Mouse (Mus musculus): Measurements from ENCODE around the gene Gars. TPM values are rescaled to one million over a fixed set of nuclear protein-coding genes. Genes with fewer than 3 reads are reported as not detected.

Gars gene
- polyA plus RNA-seq, 1 experiment from 2014 or later: 107 TPM

DNA sequence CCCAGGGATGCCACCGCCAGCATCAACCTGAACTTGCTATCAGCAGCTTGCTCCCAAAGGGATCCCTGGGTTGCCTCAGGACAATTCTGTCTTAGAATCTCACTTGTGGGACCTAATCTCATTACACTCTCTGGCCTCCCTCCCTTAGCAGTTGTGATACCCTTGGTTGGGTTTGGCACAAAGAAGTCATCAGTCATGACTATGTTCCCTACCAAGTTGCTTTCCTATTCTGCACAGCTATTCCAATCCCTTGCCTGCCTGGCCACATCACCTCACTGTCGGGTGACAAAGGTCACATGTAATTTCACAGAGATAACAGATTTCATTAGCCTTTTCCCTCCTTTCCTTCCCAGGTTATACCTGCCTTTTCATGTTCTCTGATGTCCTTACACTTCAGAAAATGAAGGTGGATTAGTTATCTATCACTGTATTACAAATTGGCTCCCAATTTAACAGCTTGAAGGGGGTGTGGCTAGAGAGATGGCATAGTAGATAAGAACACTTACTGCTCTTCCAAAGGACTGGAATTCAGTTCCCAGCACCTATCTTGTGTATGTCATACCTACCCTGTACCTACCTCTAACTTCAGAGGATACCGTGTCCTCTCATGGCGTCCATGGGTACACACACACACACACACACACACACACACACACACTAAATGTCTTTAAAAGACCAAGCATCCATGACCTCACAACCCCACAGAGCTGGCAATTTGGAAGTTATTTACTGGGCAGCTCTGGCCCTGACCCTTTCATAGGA is 27.3 kb upstream of the Gars start:
- WGBS: 74% methylated on average over 4 of the region's 4 CpGs
- ATAC-seq (replicated peaks; ENCODE audit: low FRiP score, low read depth) (no peak), DNase-seq (ENCODE audit: low spot score) (no peak)
- Histone ChIP-seq H3K4me3 (replicated peaks; ENCODE audit: low read depth, low read length) (no peak overlapping the region), H3K9me3 (replicated peaks; ENCODE audit: low read length) (no peaks in the 10 kb centered on the region), H3K4me2 (ENCODE audit: low read length) (no peak overlapping the region), H3K27ac (no peak overlapping the region), H3K27me3 (ENCODE audit: insufficient read depth, low read length) (no peaks in the 10 kb centered on the region), H3K9ac (ENCODE audit: low read depth, low read length) (no peak overlapping the region), H3K36me3 (ENCODE audit: insufficient read depth, low read length) (no peaks in the 10 kb centered on the region), H3K4me1 (replicated peaks; ENCODE audit: insufficient read depth, low read length) (no peaks in the 10 kb centered on the region)
- TF ChIP-seq CTCF (IDR thresholded peaks at IDR 0.05; ENCODE audit: low read depth): no peak

DNA sequence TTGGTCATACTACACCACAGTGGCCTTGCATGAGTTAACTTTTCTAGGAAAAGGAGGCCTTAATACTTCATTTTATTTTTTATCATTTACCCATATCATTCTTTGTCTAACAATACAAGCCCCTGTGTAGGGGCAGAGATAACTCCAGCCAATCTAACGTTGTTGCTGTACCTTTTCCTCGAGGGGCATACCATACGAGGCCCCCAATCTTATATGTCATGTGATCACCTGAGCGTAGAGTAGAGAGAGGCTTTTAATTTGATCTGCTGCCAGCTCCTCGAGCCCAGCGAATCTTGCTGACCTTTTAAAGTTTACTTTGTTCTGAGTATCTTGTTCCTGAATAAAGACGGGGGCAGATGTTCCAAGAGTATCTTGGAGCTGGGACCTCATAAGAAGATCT is 25.3 kb upstream of the Gars start:
- TF ChIP-seq CTCF (IDR thresholded peaks at IDR 0.05; ENCODE audit: low read depth): no peak
- ATAC-seq (replicated peaks; ENCODE audit: low FRiP score, low read depth) (no peak), DNase-seq (ENCODE audit: low spot score) (no peak)
- Histone ChIP-seq H3K27me3 (ENCODE audit: insufficient read depth, low read length) (no peaks in the 10 kb centered on the region), H3K4me1 (replicated peaks; ENCODE audit: insufficient read depth, low read length) (no peaks in the 10 kb centered on the region), H3K36me3 (ENCODE audit: insufficient read depth, low read length) (no peaks in the 10 kb centered on the region), H3K27ac (no peak overlapping the region), H3K9ac (ENCODE audit: low read depth, low read length) (no peak overlapping the region), H3K4me3 (replicated peaks; ENCODE audit: low read depth, low read length) (no peak overlapping the region), H3K9me3 (replicated peaks; ENCODE audit: low read length) (no peaks in the 10 kb centered on the region), H3K4me2 (ENCODE audit: low read length) (no peak overlapping the region)
- 43% methylated on average over 7 of the region's 7 CpGs for WGBS

DNA sequence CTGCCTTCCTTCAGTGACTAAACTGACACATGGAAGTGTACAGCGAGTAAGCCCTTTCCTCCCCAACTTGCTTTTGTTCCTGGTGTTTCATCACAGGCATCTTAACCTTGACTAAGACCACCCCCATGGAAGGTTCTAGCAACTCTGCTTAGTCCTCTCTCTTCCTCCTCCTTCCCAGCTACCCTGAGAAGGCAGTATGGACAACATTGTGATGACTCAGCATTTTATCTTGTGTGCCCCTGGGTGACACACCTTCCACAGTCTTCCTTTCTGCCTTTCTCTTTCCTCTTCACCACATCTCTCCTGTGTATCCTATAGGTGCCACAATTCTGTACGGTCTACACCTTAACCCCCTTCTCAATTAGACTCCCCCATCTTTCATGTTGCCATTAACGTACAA is 23.6 kb upstream of the Gars start:
- Histone ChIP-seq H3K4me1 (replicated peaks; ENCODE audit: insufficient read depth, low read length) (no peaks in the 10 kb centered on the region), H3K9me3 (replicated peaks; ENCODE audit: low read length) (no peaks in the 10 kb centered on the region), H3K27ac (no peak overlapping the region), H3K9ac (ENCODE audit: low read depth, low read length) (no peak overlapping the region), H3K27me3 (ENCODE audit: insufficient read depth, low read length) (no peaks in the 10 kb centered on the region), H3K36me3 (ENCODE audit: insufficient read depth, low read length) (no peaks in the 10 kb centered on the region), H3K4me2 (ENCODE audit: low read length) (no peak overlapping the region), H3K4me3 (replicated peaks; ENCODE audit: low read depth, low read length) (no peak overlapping the region)
- no peak for ATAC-seq (replicated peaks; ENCODE audit: low FRiP score, low read depth)
- 82% methylated on average over 3 of the region's 3 CpGs for WGBS
- no peak for TF ChIP-seq CTCF (IDR thresholded peaks at IDR 0.05; ENCODE audit: low read depth)
- no peak for DNase-seq (ENCODE audit: low spot score)

- peak; percentile 83 for TF ChIP-seq CTCF (IDR thresholded peaks at IDR 0.05; ENCODE audit: low read depth)
- no peaks in the 10 kb centered on the region for H3K4me1 ChIP-seq (replicated peaks; ENCODE audit: insufficient read depth, low read length)
- no peaks in the 10 kb centered on the region for H3K9me3 ChIP-seq (replicated peaks; ENCODE audit: low read length)
- H3K27me3 ChIP-seq (ENCODE audit: insufficient read depth, low read length): no peaks in the 10 kb centered on the region
- WGBS: 9% methylated on average over 5 of the region's 5 CpGs
- peak; percentile 77 for ATAC-seq (replicated peaks; ENCODE audit: low FRiP score, low read depth)
- peak overlapping the region; percentile 37; the same call in 1 of the 2 replicates for H3K4me2 ChIP-seq (ENCODE audit: low read length)
- no peak overlapping the region for H3K9ac ChIP-seq (ENCODE audit: low read depth, low read length)
- H3K4me3 ChIP-seq (replicated peaks; ENCODE audit: low read depth, low read length): no peak overlapping the region
- DNase-seq (ENCODE audit: low spot score): peak; percentile 74
- no peaks in the 10 kb centered on the region for H3K36me3 ChIP-seq (ENCODE audit: insufficient read depth, low read length)
- H3K27ac ChIP-seq: no peak overlapping the region
Observed at GRCm38 (mm10) chr6:55016236-55016635, 21.6 kb upstream of the Gars start.

GRCm38 (mm10) chr6:55016710-55017583 is 20.9 kb upstream of the Gars start:
- Histone ChIP-seq H3K4me2 (ENCODE audit: low read length) (peak overlapping the region; percentile 37), H3K36me3 (ENCODE audit: insufficient read depth, low read length) (no peaks in the 10 kb centered on the region), H3K27ac (no peak overlapping the region), H3K4me3 (replicated peaks; ENCODE audit: low read depth, low read length) (no peak overlapping the region), H3K9me3 (replicated peaks; ENCODE audit: low read length) (no peaks in the 10 kb centered on the region), H3K27me3 (ENCODE audit: insufficient read depth, low read length) (no peaks in the 10 kb centered on the region), H3K4me1 (replicated peaks; ENCODE audit: insufficient read depth, low read length) (no peaks in the 10 kb centered on the region), H3K9ac (ENCODE audit: low read depth, low read length) (no peak overlapping the region)
- WGBS: 28% methylated on average over 15 of the region's 15 CpGs
- DNase-seq (ENCODE audit: low spot score) (peak; percentile 96), ATAC-seq (replicated peaks; ENCODE audit: low FRiP score, low read depth) (peak; percentile 55; the same call in 1 of the 2 replicates)
- TF ChIP-seq CTCF (IDR thresholded peaks at IDR 0.05; ENCODE audit: low read depth): peak; percentile 97

DNA sequence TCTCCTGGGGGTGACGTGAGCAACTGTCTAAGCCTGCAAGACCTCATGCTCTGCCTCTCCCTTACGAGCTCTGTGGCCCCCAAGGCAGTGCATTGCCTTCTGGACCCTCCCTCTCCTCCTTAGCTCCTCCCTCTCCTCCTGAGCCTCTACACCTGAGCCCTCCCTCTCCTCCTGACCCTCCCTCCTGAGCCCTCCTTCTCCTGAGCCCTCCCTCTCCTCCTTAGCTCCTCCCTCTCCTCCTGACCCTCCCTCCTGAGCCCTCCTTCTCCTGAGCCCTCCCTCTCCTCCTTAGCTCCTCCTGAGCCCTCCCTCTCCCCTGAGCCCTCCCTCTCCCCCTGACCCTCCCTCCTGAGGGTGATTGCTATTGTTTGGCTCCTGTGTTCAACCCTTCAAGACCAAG is 19.4 kb upstream of the Gars start:
- H3K4me2 ChIP-seq (ENCODE audit: low read length): no peak overlapping the region
- ATAC-seq (replicated peaks; ENCODE audit: low FRiP score, low read depth): no peak
- H3K4me3 ChIP-seq (replicated peaks; ENCODE audit: low read depth, low read length): no peak overlapping the region
- H3K27me3 ChIP-seq (ENCODE audit: insufficient read depth, low read length): no peaks in the 10 kb centered on the region
- WGBS: 78% methylated on average over 2 of the region's 2 CpGs
- H3K9ac ChIP-seq (ENCODE audit: low read depth, low read length): no peak overlapping the region
- H3K36me3 ChIP-seq (ENCODE audit: insufficient read depth, low read length): no peaks in the 10 kb centered on the region
- no peak overlapping the region for H3K27ac ChIP-seq
- no peaks in the 10 kb centered on the region for H3K4me1 ChIP-seq (replicated peaks; ENCODE audit: insufficient read depth, low read length)
- TF ChIP-seq CTCF (IDR thresholded peaks at IDR 0.05; ENCODE audit: low read depth): no peak
- no peaks in the 10 kb centered on the region for H3K9me3 ChIP-seq (replicated peaks; ENCODE audit: low read length)
- DNase-seq (ENCODE audit: low spot score): no peak
